Mouse (Mus musculus) T-cell, adult 2 months (primary cell): ENCODE measurements around the gene Psap.

Source experiments
- DNase-seq: peaks from one replicate; pipeline ENCODE4 v3.0.0; 2022; ENCODE audit warnings: low spot score

Gene Psap

DNA sequence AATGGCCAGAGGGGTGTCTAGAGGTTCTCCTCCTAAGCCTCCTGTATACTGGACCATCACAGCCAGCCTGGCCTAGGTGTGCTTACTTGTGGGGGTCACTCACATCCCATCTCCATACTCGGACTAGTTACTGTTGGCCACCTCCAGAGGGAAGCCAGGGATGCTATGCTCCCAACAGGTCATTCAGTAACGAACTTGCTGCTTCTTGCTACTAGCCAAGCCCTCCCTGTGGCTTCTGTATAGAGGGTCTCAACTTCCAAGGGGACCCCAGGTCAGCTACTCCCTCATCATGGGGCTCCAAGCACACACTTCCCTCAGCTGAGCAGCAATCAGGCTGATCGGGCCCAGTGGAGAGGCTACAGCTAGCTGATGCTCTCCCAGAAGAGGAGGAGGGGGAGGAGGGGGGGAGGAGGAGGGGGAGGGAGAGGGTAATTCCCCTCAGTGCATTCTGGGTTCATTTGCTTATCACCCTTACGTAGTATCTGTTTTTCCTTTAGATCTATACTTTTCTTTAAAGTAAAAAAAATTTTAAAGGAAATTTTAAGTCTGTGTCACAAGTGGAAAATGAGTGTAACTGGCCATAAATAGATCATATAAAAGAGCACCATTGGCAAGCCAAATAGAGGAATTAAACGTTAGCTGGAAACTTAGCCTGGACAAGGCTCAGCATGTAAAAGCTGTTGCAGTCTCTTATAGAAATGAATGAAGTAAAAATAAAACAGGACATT lies 72.8 kb downstream of the Psap start:
- DNase-seq = peak; percentile 37

DNA sequence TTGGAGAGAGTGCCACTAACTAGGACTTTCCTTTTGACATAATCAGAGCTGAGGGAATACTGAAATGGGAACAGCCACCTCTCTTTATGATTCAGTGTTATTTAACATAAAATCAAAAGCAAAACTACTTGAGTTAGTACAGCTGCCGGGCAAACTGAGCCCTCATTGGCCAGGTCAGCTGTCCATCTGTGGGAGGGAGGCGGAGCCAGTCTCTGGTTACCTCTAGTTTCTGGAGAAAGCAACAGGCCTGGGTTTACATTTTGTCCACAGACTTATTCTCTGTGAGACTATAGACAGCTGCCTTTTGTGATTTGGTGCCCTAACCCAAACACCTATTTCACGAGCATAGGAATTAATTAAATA lies 73.4 kb downstream of the Psap start:
- peak; percentile 89 for DNase-seq

DNA sequence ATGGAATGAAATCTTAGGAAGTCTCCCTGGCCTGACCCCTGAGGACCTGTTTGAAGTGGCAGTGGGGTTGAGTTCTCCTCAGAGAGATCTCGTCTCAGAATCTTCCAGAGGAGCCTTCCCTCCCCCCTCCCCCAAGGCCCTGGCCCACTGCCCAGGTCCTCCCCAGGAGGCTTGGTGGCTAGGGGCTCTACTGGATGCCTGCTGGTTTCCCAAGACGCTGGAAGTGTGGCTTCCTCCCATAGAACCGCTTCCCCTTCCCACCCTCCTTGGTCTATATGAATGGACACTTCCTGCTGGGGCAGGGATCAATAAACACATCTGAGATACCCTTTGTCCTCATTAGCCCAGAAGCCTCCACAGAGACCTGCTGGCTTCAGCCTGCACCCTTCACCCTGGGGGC lies 73.8 kb downstream of the Psap start:
- DNase-seq = no peak

DNA sequence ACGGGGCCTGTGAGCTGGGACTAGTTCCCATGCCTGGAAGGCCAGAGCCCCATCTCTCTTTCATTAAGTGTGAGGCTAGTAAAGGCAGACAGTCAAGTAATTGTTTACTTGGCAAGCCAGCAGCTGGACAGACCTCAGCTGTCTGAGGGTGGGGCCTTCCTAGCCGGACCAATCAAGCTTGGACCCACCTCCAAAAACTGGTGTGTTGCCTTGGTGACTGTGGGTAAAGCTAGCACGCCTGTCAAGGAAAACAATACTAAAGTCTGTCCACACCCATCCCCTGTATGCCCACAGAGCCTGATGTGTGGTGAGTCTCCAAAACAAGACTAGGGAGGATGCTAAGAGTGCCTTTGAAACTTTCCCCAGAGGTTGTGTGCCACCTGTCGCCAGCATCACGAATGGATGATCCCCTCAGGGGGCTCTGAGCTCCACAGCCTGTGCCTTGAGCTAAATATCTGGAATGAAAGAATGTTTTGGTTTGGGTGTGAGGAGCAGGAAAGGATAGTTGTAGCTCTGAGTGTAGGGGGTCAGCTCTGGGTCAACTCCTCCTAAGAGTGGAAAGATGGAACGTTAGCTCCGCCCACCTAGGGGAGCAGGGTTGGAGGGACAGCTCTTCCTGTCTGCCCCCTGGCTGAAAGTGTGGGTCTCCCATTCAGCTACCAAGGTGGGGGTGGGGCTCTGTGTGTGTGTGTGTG lies 74.5 kb downstream of the Psap start:
- DNase-seq = peak; percentile 91
